Mouse (Mus musculus) stomach, postnatal 0 days (tissue): ENCODE measurements around the gene Dnajc27.

ENCODE experiments used
- CTCF ChIP-seq: IDR thresholded peaks from 2 replicates; pipeline ENCODE4 v1.5.1; 2016; ENCODE audit warnings: antibody characterized with exemption, low read depth, mild to moderate bottlenecking, moderate library complexity
- EP300 ChIP-seq: optimal IDR thresholded peaks from 2 replicates; pipeline ENCODE3; 2016; ENCODE audit warnings: antibody characterized with exemption

DNA sequence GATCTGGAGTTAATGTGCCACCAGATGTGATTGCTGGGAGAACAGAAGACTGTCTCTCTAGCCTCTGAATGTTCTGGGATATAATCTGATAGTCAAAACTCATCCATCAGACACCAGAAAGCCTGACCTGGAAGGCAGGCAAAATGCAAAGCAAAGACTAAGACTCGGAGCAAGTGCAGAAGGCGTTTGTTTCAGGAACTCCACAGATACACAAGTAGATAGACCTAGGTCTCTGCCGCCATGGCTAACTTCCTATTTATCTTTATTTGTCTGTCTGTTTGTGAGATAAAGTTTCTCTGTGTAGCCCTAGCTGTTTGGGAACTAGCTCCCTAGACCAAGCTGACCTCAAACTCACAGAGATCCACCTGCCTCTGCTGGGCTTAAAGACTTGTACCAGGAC is 28.7 kb upstream of the Dnajc27 start:
- TF ChIP-seq EP300 (no peak), CTCF (no peak)
